Mouse (Mus musculus) MEL-GATA-1-ER (cell line): ENCODE measurements around the gene Dock2.

ENCODE experiments used
- DNase-seq: peaks from one replicate; pipeline ENCODE4 v3.0.0-alpha.2; 2012; ENCODE audit warnings: low read depth; ENCODE audit errors: extremely low read depth

Gene Dock2

GRCm38 (mm10) chr11:34355406-34355805 lies 428.3 kb downstream of the Dock2 start:
- no peak for DNase-seq

GRCm38 (mm10) chr11:34349453-34350056 lies 434.1 kb downstream of the Dock2 start:
- DNase-seq = no peak

GRCm38 (mm10) chr11:34348287-34348918 lies 435.3 kb downstream of the Dock2 start:
- no peak for DNase-seq

- no peak for DNase-seq
Observed at GRCm38 (mm10) chr11:34344310-34344709, 439.4 kb downstream of the Dock2 start.

GRCm38 (mm10) chr11:34343742-34344307 lies 439.9 kb downstream of the Dock2 start:
- no peak for DNase-seq

- no peak for DNase-seq
Observed at GRCm38 (mm10) chr11:34339693-34340092, 444.0 kb downstream of the Dock2 start.

- DNase-seq = no peak
Observed at GRCm38 (mm10) chr11:34337907-34338306, 445.8 kb downstream of the Dock2 start.

- DNase-seq = peak; percentile 47
Observed at GRCm38 (mm10) chr11:34332344-34333031, 451.2 kb downstream of the Dock2 start.

- DNase-seq = no peak
Observed at GRCm38 (mm10) chr11:34323664-34324063, 460.0 kb downstream of the Dock2 start.

- DNase-seq = no peak
Observed at GRCm38 (mm10) chr11:34319282-34319681, 464.4 kb downstream of the Dock2 start.

GRCm38 (mm10) chr11:34317001-34317400 lies 466.7 kb downstream of the Dock2 start:
- DNase-seq = no peak

- no peak for DNase-seq
Observed at GRCm38 (mm10) chr11:34316176-34316575, 467.5 kb downstream of the Dock2 start.

GRCm38 (mm10) chr11:34315383-34315782 lies 468.3 kb downstream of the Dock2 start:
- DNase-seq = no peak

GRCm38 (mm10) chr11:34314534-34315379 lies 468.9 kb downstream of the Dock2 start, which contains the start of gene Fam196b:
Gene Fam196b, plus strand, starts transcription at chr11:34314822.
- DNase-seq = no peak

GRCm38 (mm10) chr11:34312208-34312607 lies 471.5 kb downstream of the Dock2 start:
- DNase-seq = no peak

GRCm38 (mm10) chr11:34311717-34312116 lies 472.0 kb downstream of the Dock2 start:
- no peak for DNase-seq

GRCm38 (mm10) chr11:34309360-34309759 lies 474.3 kb downstream of the Dock2 start:
- no peak for DNase-seq

- DNase-seq = no peak
Observed at GRCm38 (mm10) chr11:34308731-34309130, 475.0 kb downstream of the Dock2 start.

- no peak for DNase-seq
Observed at GRCm38 (mm10) chr11:34306231-34306630, 477.5 kb downstream of the Dock2 start.

GRCm38 (mm10) chr11:34300064-34300463 lies 483.6 kb downstream of the Dock2 start:
- peak; percentile 37 for DNase-seq

- peak; percentile 79 for DNase-seq
Observed at GRCm38 (mm10) chr11:34299550-34299949, 484.1 kb downstream of the Dock2 start.
